Mouse (Mus musculus) small intestine, adult 2 months (tissue): ENCODE measurements around the gene Cfap20.

ENCODE experiments used
- CTCF ChIP-seq: fragments of 200-500 bp; IDR thresholded peaks from 2 replicates; pipeline ENCODE4 v1.5.1; 2012; ENCODE audit warnings: low read depth, mild to moderate bottlenecking, control low read depth, inconsistent platforms, low read length, moderate library complexity, mixed read lengths; ENCODE audit not compliant: insufficient replicate concordance, insufficient read length; ENCODE audit errors: extremely low read depth
- POLR2A ChIP-seq: fragments of 200-500 bp; IDR thresholded peaks from 2 replicates; pipeline ENCODE4 v1.6.1; 2012; ENCODE audit warnings: low read depth, mild to moderate bottlenecking, control low read depth, inconsistent platforms, low read length, moderate library complexity

DNA sequence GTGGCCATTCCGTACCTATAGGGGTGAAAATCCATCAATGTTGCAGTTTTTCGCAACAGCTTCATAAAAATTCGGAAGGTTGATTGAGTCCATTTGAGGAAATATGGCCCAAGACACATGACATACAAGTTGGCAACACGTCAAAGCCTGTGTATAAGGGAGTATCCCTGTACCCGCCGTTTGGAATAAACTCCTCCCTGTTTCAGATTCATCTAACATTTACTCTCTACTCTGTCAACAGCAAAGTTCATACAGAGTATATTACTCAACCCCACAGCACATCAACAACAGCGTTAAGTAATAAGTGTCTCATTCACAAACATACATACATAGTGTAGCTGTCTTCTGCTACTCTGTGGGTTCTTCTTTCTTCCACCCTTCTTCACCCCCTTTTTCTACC lies 10.0 kb downstream of the Cfap20 start:
- no peak for TF ChIP-seq CTCF
- no peak for TF ChIP-seq POLR2A
